Mouse (Mus musculus) layer of hippocampus, adult 6 months (tissue): Measurements from ENCODE around the gene Prr11. TPM values are rescaled to one million over a fixed set of nuclear protein-coding genes. Genes with fewer than 3 reads are reported as not detected.

ENCODE experiments used
- long read RNA-seq, 2 experiments: library from polyadenylated mRNA; unstranded; transcript quantifications; one replicate each; pipeline ENCODE4 v2.0.0; 2019 to 2020
- microRNA-seq: library from miRNA; unstranded; fragments of <30 nt; microRNA quantifications from one replicate; pipeline ENCODE4 v1.2.0, GENCODE M21; 2020
- polyA plus RNA-seq: library from polyadenylated mRNA; unstranded; fragments of <200 nt; fragmentation: Nextera tagmentation; gene quantifications from 2 replicates; pipeline ENCODE4 v1.2.3, GENCODE M21; 2021

Gene Prr11
- polyA plus RNA-seq: 0.09 and 0.10 TPM in 2 replicates
- long read RNA-seq, experiment 1: 0 reads
- long read RNA-seq, experiment 2: 0 reads

DNA sequence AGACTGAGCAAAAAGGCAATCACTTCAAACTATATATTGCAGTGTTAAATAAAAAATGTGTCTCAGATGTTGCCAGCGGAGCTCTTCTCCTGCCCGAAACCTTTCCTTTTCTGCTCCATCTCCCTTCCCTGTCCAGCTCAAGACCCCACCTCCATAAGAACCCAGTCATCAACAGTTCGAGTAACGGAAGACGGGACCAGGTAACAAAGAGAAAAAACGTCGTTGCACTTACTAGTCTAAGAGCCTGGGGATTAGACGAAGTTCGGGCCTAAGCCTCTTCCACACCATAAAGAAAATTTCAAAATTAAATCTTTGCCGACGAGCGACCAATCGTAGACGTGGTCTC lies at the start of gene Prr11:
Gene Prr11 (minus strand): TSS at position 300 of the 346 bp plus-strand sequence.

GRCm38 (mm10) chr11:87126824-87127816 lies 18.6 kb upstream of the Prr11 start, which contains the start of gene Trim37:
Gene Trim37 (plus strand): TSS chr11:87127077.

DNA sequence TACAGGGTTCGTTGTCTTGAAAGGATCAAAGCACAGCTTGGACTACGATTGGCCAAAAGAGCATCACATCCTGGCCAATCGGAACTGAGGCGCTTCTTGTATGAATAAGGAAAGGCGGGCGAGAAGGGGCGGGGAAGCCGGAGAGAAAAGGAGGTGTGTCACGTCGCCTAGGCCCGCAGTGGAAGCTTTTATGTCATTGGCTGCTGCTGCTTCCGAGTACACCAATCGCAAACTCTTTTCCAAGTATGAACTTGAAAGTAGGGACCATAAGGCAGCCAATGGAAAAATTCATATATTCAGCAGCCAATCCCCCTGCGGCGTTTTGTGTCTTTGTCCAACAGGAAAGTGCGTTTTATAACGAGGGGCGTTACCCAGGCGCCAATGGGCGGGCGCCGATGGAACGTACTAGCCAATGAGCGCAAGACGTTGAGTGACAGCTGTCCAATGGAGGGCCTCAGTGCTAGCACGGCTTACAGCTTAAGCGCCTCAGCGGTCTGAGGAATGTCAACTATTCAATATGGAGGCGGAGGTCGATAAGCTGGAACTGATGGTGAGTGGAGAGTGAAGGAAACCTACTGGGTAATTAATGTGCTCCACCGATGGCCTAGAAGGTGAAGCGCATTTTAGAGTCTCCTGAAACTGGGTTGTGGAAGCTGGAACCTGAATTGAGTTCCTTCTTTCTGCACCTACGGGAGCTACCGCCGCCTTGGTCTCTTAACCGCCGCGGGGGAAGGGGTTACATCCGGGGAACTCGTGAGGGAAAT lies 429 bp upstream of the Prr11 start, which contains the start of gene Ska2:
Gene Ska2 (plus strand): TSS at position 480 of the 764 bp plus-strand sequence.

GRCm38 (mm10) chr11:87086290-87086984 lies 22.1 kb downstream of the Prr11 start, which contains the start of gene Smg8:
Gene Smg8 (minus strand): TSS chr11:87086774.

DNA sequence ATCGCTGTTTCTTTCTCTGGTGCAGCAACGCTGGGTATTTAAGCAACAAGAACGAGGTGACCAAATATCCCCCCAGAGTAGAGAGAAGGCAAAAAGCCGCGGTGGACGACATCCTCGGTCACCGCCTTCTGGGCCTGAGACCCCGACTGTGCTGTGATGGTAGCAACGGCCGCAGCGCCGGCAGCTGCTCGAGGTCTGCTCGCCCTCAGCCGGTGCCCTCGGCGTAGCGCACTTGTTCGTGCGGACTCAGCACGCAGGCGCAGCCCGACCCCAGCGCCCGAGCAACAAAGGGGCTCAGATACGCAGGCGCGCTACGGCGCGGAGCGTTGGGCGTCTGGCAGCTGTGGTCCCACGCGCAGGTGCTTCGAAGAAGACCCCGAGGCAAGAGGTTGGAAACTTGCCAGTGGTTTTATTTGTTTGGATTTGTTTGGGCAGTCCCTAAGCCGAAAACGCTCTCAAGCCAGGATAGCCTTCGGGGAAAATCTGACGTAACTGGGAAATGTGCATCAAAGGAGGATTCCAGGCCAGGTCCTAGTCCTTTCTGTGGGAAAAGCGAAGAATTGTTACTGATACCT lies 34.6 kb downstream of the Prr11 start, which contains the start of gene Gdpd1:
Gene Gdpd1 (minus strand): TSS at position 197 of the 575 bp plus-strand sequence.

Small RNA genes within 50 kb of the gene (microRNA-seq; reads per million reads assigned to microRNA genes)
- gene Mir301: 33.5 reads per million, percentile 47 among the genes with 10 or more reads in this experiment

Other genes with a start within 250 kb of the Prr11 start
- gene Ypel2, start 115.0 kb downstream of the Prr11 start, polyA plus RNA-seq: 9.5 and 10.4 TPM in 2 replicates
- gene Gdpd1, start 34.6 kb downstream of the Prr11 start, polyA plus RNA-seq: 47.0 and 49.0 TPM in 2 replicates
- 10.5 and 11.1 TPM in 2 replicates for gene Smg8, start 21.9 kb downstream of the Prr11 start, polyA plus RNA-seq
- 6.8 and 8.1 TPM in 2 replicates for gene Ska2, start 526 bp upstream of the Prr11 start, polyA plus RNA-seq
- 64.8 and 75.8 TPM in 2 replicates for gene Trim37, start 18.4 kb upstream of the Prr11 start, polyA plus RNA-seq